Mouse (Mus musculus) MEL (cell line): Measurements from ENCODE around the gene Acot4. TPM values are rescaled to one million over a fixed set of nuclear protein-coding genes. Genes with fewer than 3 reads are reported as not detected.
A peak's percentile ranks its signal among the peaks of the same experiment; 100 is the strongest.
"Not testable (repeated sequence)": the region's sequence is repeated elsewhere in the genome, so short reads cannot be mapped to it uniquely, and the experiment has no call there.

ENCODE experiments used
- DNase-seq: peaks from one replicate; pipeline ENCODE4 v3.0.0; 2011; ENCODE audit warnings: low read depth, low spot score
- H3K27ac ChIP-seq: 2 replicates; pipeline ENCODE4 v1.5.1; 2012; ENCODE audit warnings: low read depth, mild to moderate bottlenecking, control low read depth, low read length, moderate library complexity; ENCODE audit not compliant: control insufficient read depth
- H3K27me3 ChIP-seq, 2 experiments: fragments of 150-350 bp in 1 of 2; sonication (generic) in 1 of 2; 2 replicates each; pipeline ENCODE4 v1.6.1; 2012; ENCODE audit warnings: low read length in 2 of 2, mild to moderate bottlenecking in 2 of 2, improper control_type of control experiment in 1 of 2, moderate library complexity in 1 of 2; ENCODE audit not compliant: insufficient read depth in 2 of 2, control insufficient read depth in 1 of 2
- H3K36me3 ChIP-seq, 2 experiments: 2 replicates each; pipeline ENCODE4 v1.6.1; 2012 to 2014; ENCODE audit warnings: low read length in 2 of 2, improper control_type of control experiment in 1 of 2, inconsistent platforms in 1 of 2, mild to moderate bottlenecking in 1 of 2; ENCODE audit not compliant: insufficient read depth in 2 of 2, control insufficient read depth in 1 of 2
- H3K4me1 ChIP-seq, 2 experiments: fragments of 150-350 bp in 1 of 2; sonication (generic) in 1 of 2; 2 replicates each; pipeline ENCODE4 v1.6.1; 2012; ENCODE audit warnings: low read length in 2 of 2, improper control_type of control experiment in 1 of 2, mild to moderate bottlenecking in 1 of 2; ENCODE audit not compliant: insufficient read depth in 2 of 2, control insufficient read depth in 1 of 2
- H3K4me3 ChIP-seq, 2 experiments: fragments of 150-350 bp in 1 of 2; sonication (generic) in 1 of 2; 2 replicates each; pipeline ENCODE4 v1.5.1; 2012; ENCODE audit warnings: low read depth in 2 of 2, low read length in 2 of 2, mild to moderate bottlenecking in 2 of 2, moderate library complexity in 2 of 2, control low read depth in 1 of 2, improper control_type of control experiment in 1 of 2; ENCODE audit not compliant: control insufficient read depth in 1 of 2, insufficient read depth in 1 of 2
- H3K79me2 ChIP-seq: 2 replicates; pipeline ENCODE4 v1.6.1; 2012; ENCODE audit warnings: mild to moderate bottlenecking, low read length, moderate library complexity; ENCODE audit not compliant: control insufficient read depth, poor library complexity, insufficient read depth
- H3K9ac ChIP-seq: 2 replicates; pipeline ENCODE4 v1.6.1; 2012; ENCODE audit warnings: low read depth, mild to moderate bottlenecking, control low read depth, low read length, moderate library complexity; ENCODE audit not compliant: control insufficient read depth, poor library complexity, severe bottlenecking
- H3K9me3 ChIP-seq: fragments of 150-350 bp; sonication (generic); replicated peaks from 2 replicates; pipeline ENCODE4 v1.6.1; 2012; ENCODE audit warnings: mild to moderate bottlenecking, low read length, improper control_type of control experiment, moderate library complexity; ENCODE audit not compliant: insufficient read depth
- CHD1 ChIP-seq: IDR thresholded peaks from 2 replicates; pipeline ENCODE4 v1.6.1; 2012; ENCODE audit warnings: low read depth, mild to moderate bottlenecking, inconsistent platforms, low read length, improper control_type of control experiment
- CTCF ChIP-seq, 3 experiments: IDR thresholded peaks in 2 of 3; conservative IDR thresholded peaks in 1 of 3; 2 replicates each; pipeline ENCODE4 v1.5.1; 2011 to 2012; ENCODE audit warnings: low read length in 3 of 3, low read depth in 2 of 3, mild to moderate bottlenecking in 2 of 3, improper control_type of control experiment in 1 of 3, inconsistent platforms in 1 of 3, mixed read lengths in 1 of 3, moderate library complexity in 1 of 3; ENCODE audit not compliant: control insufficient read depth in 1 of 3, insufficient read depth in 1 of 3, poor library complexity in 1 of 3, severe bottlenecking in 1 of 3
- ETS1 ChIP-seq: IDR thresholded peaks from 2 replicates; pipeline ENCODE4 v1.6.1; 2012; ENCODE audit warnings: low read depth, mild to moderate bottlenecking, inconsistent platforms, low read length, improper control_type of control experiment, moderate library complexity
- MAFK ChIP-seq: IDR thresholded peaks from 2 replicates; pipeline ENCODE4 v1.6.1; 2011; ENCODE audit warnings: low read depth, mild to moderate bottlenecking, low read length, improper control_type of control experiment, borderline replicate concordance
- MAZ ChIP-seq: IDR thresholded peaks from 2 replicates; pipeline ENCODE4 v1.6.1; 2012; ENCODE audit warnings: low read depth, mild to moderate bottlenecking, inconsistent platforms, low read length, improper control_type of control experiment
- MEF2A ChIP-seq: IDR thresholded peaks from 2 replicates; pipeline ENCODE4 v1.6.1; 2014; ENCODE audit warnings: low read depth, mild to moderate bottlenecking, inconsistent platforms, low read length, improper control_type of control experiment; ENCODE audit not compliant: poor library complexity, insufficient replicate concordance, severe bottlenecking; ENCODE audit errors: extremely low read depth
- MXI1 ChIP-seq: IDR thresholded peaks from 2 replicates; pipeline ENCODE4 v1.6.1; 2011; ENCODE audit warnings: mild to moderate bottlenecking, low read depth, low read length, improper control_type of control experiment
- MYB ChIP-seq: IDR thresholded peaks from 2 replicates; pipeline ENCODE4 v1.6.1; 2011; ENCODE audit warnings: mild to moderate bottlenecking, low read depth, low read length, improper control_type of control experiment
- NRF1 ChIP-seq: IDR thresholded peaks from 2 replicates; pipeline ENCODE4 v1.6.1; 2014; ENCODE audit warnings: low read depth, mild to moderate bottlenecking, inconsistent platforms, low read length, improper control_type of control experiment, moderate library complexity; ENCODE audit not compliant: poor library complexity, insufficient read depth, severe bottlenecking
- POLR2AphosphoS2 ChIP-seq: IDR thresholded peaks from 2 replicates; pipeline ENCODE4 v1.6.1; 2011; ENCODE audit warnings: low read length, improper control_type of control experiment
- POLR2AphosphoS5 ChIP-seq: IDR thresholded peaks from 2 replicates; pipeline ENCODE4 v1.6.1; 2012; ENCODE audit warnings: low read depth, borderline replicate concordance, mild to moderate bottlenecking, inconsistent platforms, low read length, moderate library complexity, mixed read lengths
- SIN3A ChIP-seq: IDR thresholded peaks from 2 replicates; pipeline ENCODE4 v1.6.1; 2012; ENCODE audit warnings: low read length, improper control_type of control experiment, inconsistent platforms
- SMC3 ChIP-seq: IDR thresholded peaks from 2 replicates; pipeline ENCODE4 v1.6.1; 2011; ENCODE audit warnings: low read depth, low read length, improper control_type of control experiment
- TAL1 ChIP-seq: IDR thresholded peaks from 2 replicates; pipeline ENCODE4 v1.6.1; 2012; ENCODE audit warnings: mild to moderate bottlenecking, inconsistent platforms, low read length, moderate library complexity, mixed read lengths
- TBP ChIP-seq: IDR thresholded peaks from 2 replicates; pipeline ENCODE4 v1.8.0; 2011; ENCODE audit warnings: low read depth, low read length, improper control_type of control experiment
- TCF12 ChIP-seq: IDR thresholded peaks from 2 replicates; pipeline ENCODE4 v1.6.1; 2014; ENCODE audit warnings: low read depth, mild to moderate bottlenecking, inconsistent platforms, low read length, improper control_type of control experiment, moderate library complexity
- USF1 ChIP-seq: IDR thresholded peaks from 2 replicates; pipeline ENCODE4 v1.6.1; 2014; ENCODE audit warnings: low read depth, mild to moderate bottlenecking, inconsistent platforms, low read length, improper control_type of control experiment, moderate library complexity
- ZKSCAN1 ChIP-seq: IDR thresholded peaks from 2 replicates; pipeline ENCODE4 v1.6.1; 2012; ENCODE audit warnings: low read depth, mild to moderate bottlenecking, inconsistent platforms, low read length, improper control_type of control experiment, moderate library complexity
- polyA plus RNA-seq, 2 experiments: library from polyadenylated mRNA; stranded (reverse) in 1 of 2; unstranded in 1 of 2; fragments of >175 nt in 1 of 2; fragments of >200 nt in 1 of 2; gene quantifications; 2 replicates each; pipeline versions ENCODE4 v1.2.1 to v1.2.4; 2012; ENCODE audit warnings: low replicate concordance in 2 of 2, low read depth in 1 of 2; ENCODE audit not compliant: insufficient read length in 2 of 2, insufficient read depth in 1 of 2, missing spikeins in 1 of 2
- total RNA-seq: library from RNA; depleted of rRNA; stranded (reverse); fragments of 300-350 nt; gene quantifications from 2 replicates; pipeline ENCODE4 v1.2.3, GENCODE M21; 2012

Acot4 gene
- total and polyA plus RNA-seq, 3 experiments = 0.08 TPM; not detected in 1

DNA sequence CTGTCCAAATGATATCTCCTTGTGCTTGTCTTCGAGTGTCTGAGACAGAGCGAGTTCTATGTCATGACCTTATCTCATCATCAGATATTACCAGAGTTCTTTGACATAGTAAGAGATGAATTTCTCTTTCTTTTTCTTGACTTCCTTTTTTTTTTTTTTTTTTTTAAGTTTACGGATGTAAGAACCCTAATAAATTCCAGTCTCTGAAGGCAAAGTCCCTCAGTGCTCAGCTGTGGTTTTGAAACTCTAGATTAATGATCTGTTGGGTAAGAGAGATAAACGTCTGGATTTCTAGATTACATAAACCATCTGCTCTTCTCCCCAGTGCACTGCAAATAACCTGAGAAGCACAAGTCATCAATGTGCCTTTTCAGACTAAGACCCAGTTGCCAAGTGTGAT lies 4.1 kb upstream of the Acot4 start (continued):
- TF ChIP-seq USF1 (no peak), MAFK (no peak)

DNA sequence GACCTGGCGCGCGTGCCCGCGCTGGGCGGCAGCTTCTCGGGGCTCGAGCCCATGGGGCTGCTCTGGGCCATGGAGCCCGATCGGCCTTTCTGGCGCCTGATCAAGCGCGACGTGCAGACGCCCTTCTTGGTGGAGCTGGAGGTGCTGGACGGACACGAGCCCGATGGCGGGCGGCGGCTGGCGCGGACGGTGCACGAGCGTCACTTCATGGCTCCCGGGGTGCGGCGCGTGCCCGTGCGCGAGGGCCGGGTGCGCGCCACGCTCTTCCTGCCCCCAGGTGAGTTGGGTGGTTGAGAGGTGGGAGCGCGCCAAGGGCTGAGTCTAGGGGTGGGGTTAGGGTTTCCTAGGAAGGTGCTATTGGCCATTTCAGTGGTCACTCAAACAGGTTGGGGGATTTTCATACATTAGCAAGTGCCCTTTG lies 522 bp downstream of the Acot4 start, which contains the start of gene Gm49366:
Gene Gm49366 (plus strand): TSS at position 245 of the 421 bp plus-strand sequence.
- not testable (repeated sequence) for H3K9me3 ChIP-seq, H3K27ac ChIP-seq, H3K27me3 ChIP-seq, DNase-seq, H3K4me1 ChIP-seq, H3K79me2 ChIP-seq, H3K36me3 ChIP-seq
- peak within 1 kb of the TSS; percentile 35 to 55; a peak in 3 of 4 replicates for H3K4me3 ChIP-seq
- peak within 1 kb of the TSS; percentile 64 for H3K9ac ChIP-seq

DNA sequence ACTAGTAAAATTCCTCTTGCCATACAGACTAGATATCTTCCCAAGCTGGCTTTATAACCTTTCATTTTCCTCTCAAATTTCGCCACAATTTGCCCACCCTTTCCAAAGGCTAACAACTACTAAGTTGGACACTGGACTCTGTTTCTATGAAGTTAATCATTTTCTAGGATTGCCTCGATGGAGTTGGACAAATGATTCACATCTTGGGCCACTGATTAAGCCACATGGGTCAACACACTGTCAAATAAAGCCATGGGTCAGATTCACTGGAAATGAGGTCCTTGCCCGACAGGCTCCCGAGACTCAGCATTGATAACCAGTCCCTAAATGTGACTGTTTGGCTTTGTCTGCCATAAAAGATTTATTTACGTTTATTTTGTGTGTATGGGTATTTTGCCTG lies 4.1 kb downstream of the Acot4 start:
- H3K9me3 ChIP-seq = no peaks in the 10 kb centered on the region
- no peaks in the 10 kb centered on the region for H3K79me2 ChIP-seq
- no peak overlapping the region for H3K9ac ChIP-seq
- H3K4me3 ChIP-seq = no peak overlapping the region
- DNase-seq = no peak
- H3K27me3 ChIP-seq = no peaks in the 10 kb centered on the region
- H3K36me3 ChIP-seq = no peaks in the 10 kb centered on the region; a peak in 1 of 4 replicates
- no peak overlapping the region for H3K27ac ChIP-seq
- H3K4me1 ChIP-seq = no peaks in the 10 kb centered on the region
- TF ChIP-seq NRF1 = no peak
- no peak for TF ChIP-seq CHD1
- no peak for TF ChIP-seq MAZ
- no peak for TF ChIP-seq MYB
- TF ChIP-seq POLR2AphosphoS2 = no peak
- TF ChIP-seq ZKSCAN1 = no peak
- no peak for TF ChIP-seq TBP

DNA sequence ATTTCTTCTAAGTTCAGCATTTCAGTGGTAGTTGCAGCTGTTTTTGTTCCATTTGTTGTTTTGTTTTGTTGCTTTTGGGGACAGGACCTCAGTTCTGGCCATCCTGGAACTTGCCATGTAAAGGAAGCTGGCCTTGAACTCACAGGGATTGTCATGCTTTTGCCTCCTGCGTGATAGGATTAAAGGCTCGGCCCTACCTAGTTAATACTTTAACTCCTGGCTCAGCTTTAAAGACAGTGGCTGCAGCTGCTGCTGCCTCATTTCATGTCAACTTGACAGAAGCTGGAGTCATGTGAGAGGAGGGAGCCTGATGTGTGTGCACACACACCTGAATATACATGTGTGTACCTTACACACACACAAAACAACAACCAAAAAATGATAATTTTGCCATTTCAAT lies 5.9 kb downstream of the Acot4 start:
- Histone ChIP-seq H3K36me3 (no peaks in the 10 kb centered on the region; a peak in 1 of 4 replicates), H3K9me3 (no peaks in the 10 kb centered on the region), H3K79me2 (no peaks in the 10 kb centered on the region), H3K4me1 (no peaks in the 10 kb centered on the region), H3K27ac (no peak overlapping the region), H3K9ac (no peak overlapping the region), H3K4me3 (no peak overlapping the region), H3K27me3 (no peaks in the 10 kb centered on the region)
- no peak for TF ChIP-seq SMC3
- no peak for TF ChIP-seq ETS1
- no peak for TF ChIP-seq CTCF (IDR thresholded peaks at IDR 0.05 in 2 of 3, conservative IDR thresholded peaks at IDR 0.05 in 1 of 3; ENCODE audit: control insufficient read depth in 1 of 3, insufficient read depth in 1 of 3, low read depth in 2 of 3, low read length in 3 of 3, poor library complexity in 1 of 3, severe bottlenecking in 1 of 3)
- no peak for TF ChIP-seq NRF1
- no peak for TF ChIP-seq MEF2A
- no peak for TF ChIP-seq TBP
- no peak for TF ChIP-seq TCF12
- TF ChIP-seq POLR2AphosphoS5 = no peak
- TF ChIP-seq SIN3A = no peak
- TF ChIP-seq MXI1 = no peak
- no peak for TF ChIP-seq TAL1
- DNase-seq = no peak
